Mouse (Mus musculus): ENCODE measurements around the gene Amer3.
A peak's percentile ranks its signal among the peaks of the same experiment; 100 is the strongest.
"Not testable (repeated sequence)": the region's sequence is repeated elsewhere in the genome, so short reads cannot be mapped to it uniquely, and the experiment has no call there.

Amer3 gene

GRCm38 (mm10) chr1:34578851-34579781, at the start of gene Amer3:
Gene Amer3 (plus strand): TSS chr1:34579657.
- peak; percentile 33 to 77 for DNase-seq (ENCODE audit: low spot score in 2 of 2)

DNA sequence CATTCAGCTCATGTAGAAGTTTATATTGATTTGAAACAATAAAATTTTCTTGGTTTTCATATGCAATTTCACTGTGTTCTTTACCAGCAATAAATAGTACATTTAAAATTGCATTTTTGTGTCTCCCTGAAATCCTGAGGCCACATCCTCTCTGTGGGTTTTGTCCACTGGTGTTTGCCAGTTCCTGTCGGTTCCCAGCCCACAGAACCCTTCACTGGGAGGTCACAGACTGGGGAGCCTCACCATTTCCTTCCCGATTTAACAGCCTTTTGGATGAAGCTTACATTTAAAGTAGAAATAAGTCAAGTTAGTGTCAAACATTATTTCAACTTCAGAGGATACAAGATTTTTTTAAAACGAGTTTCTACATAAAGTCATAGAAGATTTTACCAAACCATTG, 44.9 kb upstream of the Amer3 start:
- not testable (repeated sequence) for DNase-seq (ENCODE audit: low spot score in 2 of 2)

DNA sequence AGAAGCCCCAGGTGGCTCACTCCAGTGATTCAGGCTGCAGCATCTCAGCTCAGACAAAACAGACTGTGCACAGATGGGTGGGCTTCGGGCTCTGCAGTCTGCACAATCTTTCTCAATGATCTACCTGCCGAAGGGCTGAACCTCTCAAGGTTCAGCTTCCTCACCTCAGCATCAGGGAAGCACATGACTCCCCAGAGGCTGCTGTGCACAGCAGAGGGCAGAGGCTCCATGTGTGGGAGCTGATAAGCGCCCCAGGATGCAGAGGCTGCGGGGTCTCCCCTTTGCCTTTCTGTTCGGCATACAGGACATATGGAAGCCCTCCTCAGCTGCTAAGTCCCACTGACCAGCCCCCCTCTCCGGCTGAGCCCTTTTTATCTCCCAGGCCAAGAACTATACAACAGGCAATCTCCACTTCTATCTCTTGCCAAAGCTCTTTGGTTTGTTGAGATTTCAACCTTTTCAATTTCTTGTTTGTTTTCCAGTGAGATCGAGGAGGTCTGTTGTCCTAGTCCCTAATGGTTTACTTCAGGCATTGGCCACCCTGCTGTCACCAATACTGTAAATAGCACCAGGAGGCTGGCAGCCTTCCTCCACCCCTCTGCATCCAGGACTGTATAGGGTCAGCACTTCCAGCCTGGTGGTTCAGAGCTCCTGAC, 44.3 kb upstream of the Amer3 start, which contains the start of gene Cfc1:
Gene Cfc1 (plus strand): TSS at position 606 of the 656 bp plus-strand sequence.
- DNase-seq (ENCODE audit: low spot score in 2 of 2): not testable (repeated sequence)

DNA sequence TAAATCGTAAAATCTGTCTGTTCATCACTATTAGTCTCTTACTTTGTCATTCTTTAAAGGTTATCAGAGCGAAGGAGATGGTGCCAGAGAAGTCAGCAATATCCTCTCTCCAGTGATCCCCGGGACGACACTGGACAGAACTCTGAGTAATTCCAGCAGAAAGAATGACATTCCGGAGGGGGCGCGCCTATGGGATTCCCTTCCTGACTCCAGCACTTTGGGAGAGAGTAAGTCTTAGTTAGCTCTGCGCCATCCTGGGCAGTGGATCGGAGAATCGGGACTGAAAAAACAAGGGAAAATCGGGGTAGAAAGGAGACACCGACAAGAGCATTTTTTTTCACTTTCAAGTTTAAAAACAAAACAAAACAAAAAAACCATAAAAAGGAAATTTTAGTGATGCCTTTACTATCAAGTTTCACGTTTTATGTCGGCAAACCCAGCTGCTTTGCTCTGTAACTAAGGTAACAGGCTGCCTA, 43.1 kb upstream of the Amer3 start:
- DNase-seq (ENCODE audit: low spot score in 2 of 2): no peak

GRCm38 (mm10) chr1:34536767-34537485, 42.5 kb upstream of the Amer3 start:
- no peak for DNase-seq (ENCODE audit: low spot score in 2 of 2)

DNA sequence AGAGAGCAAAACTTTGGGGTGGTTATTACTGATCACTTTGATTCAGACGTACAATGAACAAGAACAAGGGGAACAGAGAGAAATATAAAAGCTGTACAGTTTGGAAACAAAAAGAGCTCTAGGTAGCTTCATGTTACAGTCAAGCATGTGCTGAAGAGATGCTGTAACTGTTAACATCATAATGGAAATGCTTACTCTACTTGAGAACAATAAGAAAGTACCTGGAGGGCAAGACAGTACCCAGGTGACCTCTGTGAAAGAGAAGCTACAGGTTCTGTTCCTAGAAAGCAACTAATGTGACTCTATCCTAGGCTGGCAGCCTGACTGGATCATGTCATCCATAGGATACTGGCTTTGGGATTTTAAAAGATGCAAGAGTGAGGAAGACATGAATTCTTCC, 32.4 kb upstream of the Amer3 start:
- no peak for DNase-seq (ENCODE audit: low spot score in 2 of 2)

- no peak for DNase-seq (ENCODE audit: low spot score in 2 of 2)
Measured at GRCm38 (mm10) chr1:34553690-34554089, 25.8 kb upstream of the Amer3 start.

- DNase-seq (ENCODE audit: low spot score in 2 of 2): no peak
Measured at GRCm38 (mm10) chr1:34554275-34554674, 25.2 kb upstream of the Amer3 start.

GRCm38 (mm10) chr1:34560843-34561242, 18.6 kb upstream of the Amer3 start, which contains the start of gene Prss40:
Gene Prss40 (minus strand): TSS chr1:34560943.
- no peak for DNase-seq (ENCODE audit: low spot score in 2 of 2)

DNA sequence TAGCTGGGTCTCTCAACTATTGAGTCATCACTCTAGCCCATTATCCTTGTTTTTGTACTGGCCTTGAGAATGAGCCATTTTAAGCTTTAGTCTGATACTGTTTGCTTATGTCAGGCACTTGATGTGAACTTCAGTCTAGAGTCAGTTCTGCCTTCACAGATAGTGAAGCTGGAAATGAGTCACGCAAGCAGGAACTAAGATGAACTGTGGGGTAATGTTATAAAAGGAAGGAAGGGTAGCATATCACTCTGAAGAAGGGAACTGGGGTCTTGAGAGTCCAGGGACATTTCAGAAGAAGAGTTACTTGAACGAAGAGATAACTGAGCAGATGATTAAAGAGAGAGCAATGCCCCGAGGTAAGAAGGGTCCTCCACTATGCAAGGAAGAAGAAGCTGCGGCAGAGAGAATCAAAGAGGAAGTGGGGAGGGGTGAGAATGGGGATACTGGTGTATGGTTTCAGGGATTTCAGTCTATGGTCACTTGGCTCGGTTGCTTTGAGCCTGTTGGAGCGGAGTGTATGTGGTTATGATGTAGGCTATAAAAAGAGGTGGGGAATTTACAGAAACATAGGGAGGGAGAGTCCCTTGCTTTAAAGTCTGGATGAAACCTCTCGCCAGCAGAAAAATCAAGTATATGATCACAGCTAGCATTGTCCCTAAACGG, 14.9 kb upstream of the Amer3 start:
- no peak for DNase-seq (ENCODE audit: low spot score in 2 of 2)

DNA sequence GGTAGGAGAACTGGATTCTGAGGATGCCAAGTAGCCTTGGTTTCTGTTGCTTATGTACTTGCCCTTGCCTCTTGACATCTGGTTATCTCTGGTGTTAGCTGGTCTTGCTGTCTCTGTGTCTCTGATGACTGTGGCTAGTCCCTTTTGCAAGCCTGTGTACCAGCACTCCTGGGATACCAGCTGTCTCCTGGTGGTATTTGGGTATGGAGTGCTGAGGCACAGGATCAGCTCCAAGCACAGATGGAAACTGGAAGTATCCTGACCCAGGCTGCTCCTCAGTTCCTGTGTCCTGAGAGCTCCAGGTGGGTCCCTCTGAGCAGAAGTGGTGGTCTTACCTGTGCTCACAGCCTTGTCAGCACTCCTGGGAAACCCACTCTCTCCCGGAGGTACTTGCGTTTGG, 11.3 kb upstream of the Amer3 start:
- DNase-seq (ENCODE audit: low spot score in 2 of 2): no peak

DNA sequence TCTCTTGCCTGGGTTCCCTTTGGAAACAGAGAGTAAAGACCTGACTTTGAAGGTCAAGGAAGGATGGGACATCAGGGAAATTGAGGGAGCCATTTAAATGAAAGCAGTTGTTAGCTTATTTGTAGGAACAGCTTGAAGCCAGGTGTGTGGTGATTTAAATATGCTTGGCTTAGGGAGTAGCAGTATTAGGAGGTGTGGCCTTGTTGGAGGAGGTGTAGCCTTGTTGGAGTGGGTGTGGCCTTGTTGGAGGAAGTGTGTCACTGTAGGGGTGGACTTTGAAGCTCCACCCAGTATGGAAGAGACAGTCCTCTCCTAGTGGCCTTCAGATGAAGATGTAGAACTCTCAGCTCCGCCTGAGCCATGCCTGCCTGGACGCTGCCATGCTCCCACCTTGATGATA, 9.6 kb upstream of the Amer3 start:
- DNase-seq (ENCODE audit: low spot score in 2 of 2): no peak

DNA sequence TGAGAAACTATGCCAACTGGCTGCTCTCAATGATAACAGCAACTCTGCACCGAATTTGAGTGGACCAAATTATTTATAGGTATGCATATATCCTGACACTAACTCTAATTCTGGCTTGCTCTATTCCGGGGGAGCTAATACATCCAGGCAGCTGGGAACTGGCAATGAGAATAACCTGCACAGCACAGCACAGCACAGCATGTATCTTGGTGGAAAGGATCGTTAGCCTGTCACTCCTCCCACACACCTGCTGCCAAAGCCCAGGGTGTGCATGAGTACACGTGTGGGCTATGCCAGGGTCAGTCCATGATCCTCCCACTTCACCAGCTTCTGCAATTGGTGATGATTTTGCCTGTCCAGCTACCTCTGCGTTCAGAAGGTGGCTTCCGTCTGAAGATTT, 8.0 kb upstream of the Amer3 start:
- DNase-seq (ENCODE audit: low spot score in 2 of 2): peak; percentile 53 to 69

DNA sequence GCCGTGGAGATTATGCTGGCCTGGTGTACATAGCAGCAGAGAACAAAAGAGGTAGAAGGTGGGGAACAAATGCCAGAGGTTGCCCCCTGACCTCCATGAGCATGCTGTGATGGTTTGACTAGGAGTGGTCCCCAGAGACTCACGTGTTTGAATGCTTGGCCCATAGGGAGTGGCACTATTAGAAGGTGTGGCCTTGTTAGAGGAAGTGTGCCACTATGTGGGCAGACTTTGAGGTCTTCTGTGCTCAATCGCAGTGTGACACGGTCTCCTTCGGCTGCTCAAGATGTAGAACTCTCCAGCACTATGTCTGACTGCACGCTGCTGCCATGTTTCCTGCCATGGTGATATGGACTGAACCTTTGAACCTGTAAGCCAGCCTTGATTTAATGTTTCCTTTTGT, 6.2 kb upstream of the Amer3 start:
- DNase-seq (ENCODE audit: low spot score in 2 of 2): no peak

- DNase-seq (ENCODE audit: low spot score in 2 of 2): peak in 1 of 2 experiments; percentile 40
Measured at GRCm38 (mm10) chr1:34579782-34580356, 412 bp downstream of the Amer3 start.

GRCm38 (mm10) chr1:34582218-34582617, 2.8 kb downstream of the Amer3 start:
- no peak for DNase-seq (ENCODE audit: low spot score in 2 of 2)

DNA sequence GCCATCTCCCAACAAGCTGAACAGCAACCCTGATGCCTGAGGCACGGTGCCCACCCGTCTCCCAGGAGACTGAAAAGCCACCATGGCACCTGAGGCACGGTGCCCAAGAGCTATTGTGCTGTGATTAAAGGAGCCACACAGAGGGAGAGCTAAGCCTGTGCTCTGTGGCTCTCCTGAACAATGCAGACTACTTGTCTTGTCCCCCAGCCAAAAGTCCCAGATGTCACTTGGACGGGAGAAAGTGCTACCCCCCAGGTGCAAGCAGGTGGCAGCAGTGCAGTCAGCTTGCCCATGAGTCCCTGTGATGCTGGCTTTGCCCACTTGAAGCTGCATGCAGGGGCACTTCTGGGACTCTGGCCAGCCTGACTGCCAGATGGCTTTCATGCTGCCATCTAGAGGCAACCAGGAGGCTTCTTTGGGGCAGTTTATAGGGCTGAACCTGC, 4.4 kb downstream of the Amer3 start:
- peak in 1 of 2 experiments; percentile 73 for DNase-seq (ENCODE audit: low spot score in 2 of 2)

- DNase-seq (ENCODE audit: low spot score in 2 of 2): no peak
Measured at GRCm38 (mm10) chr1:34584736-34585135, 5.3 kb downstream of the Amer3 start.

DNA sequence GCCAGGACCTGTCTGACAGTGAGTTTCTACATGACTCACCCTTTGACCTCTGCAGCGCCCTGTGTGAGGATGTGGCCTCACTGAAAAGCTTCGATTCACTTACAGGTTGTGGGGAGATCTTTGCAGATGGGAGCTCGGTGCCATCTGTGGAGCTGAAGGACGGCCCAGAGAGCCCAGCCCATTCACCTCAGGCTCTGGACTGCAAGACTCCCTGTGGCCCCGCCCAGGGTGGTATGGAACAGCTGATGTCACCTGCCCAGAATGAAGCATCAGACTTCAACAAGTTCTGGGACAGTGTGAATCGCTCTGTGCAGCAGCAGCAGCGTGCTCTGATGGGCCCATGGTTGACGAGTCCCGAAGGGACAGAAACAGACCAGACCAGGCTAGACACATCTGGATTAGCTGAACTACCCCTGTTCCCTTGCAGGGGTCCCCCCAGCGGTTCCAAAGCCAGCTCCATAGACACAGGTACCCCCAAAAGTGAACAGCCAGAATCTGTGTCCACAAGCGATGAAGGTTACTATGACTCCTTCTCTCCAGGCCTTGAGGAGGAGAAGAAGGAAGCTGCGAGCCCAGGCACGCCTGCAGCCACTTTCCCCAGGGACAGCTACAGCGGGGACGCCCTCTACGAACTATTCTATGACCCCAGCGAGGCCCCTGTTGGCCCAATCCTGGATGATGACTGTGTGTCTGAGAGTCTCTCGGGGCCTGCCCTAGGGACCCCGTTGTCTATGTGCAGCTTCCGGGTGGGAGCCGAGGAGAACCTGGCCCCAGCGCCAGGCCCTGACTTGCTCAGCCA, 8.0 kb downstream of the Amer3 start:
- no peak for DNase-seq (ENCODE audit: low spot score in 2 of 2)

- DNase-seq (ENCODE audit: low spot score in 2 of 2): no peak
Measured at GRCm38 (mm10) chr1:34600000-34600399, 20.5 kb downstream of the Amer3 start.

Measured in left cerebral cortex, adult 9 months (tissue).